Mouse (Mus musculus) MEL (cell line): ENCODE results near the gene Yjefn3. TPM values are rescaled to one million over a fixed set of nuclear protein-coding genes. Genes with fewer than 3 reads are reported as not detected.

Experiments used
- DNase-seq: peaks from one replicate; pipeline ENCODE4 v3.0.0; 2011; ENCODE audit warnings: low read depth, low spot score
- H3K27ac ChIP-seq: 2 replicates; pipeline ENCODE4 v1.5.1; 2012; ENCODE audit warnings: low read depth, mild to moderate bottlenecking, control low read depth, low read length, moderate library complexity; ENCODE audit not compliant: control insufficient read depth
- H3K27me3 ChIP-seq, 2 experiments: fragments of 150-350 bp in 1 of 2; sonication (generic) in 1 of 2; 2 replicates each; pipeline ENCODE4 v1.6.1; 2012; ENCODE audit warnings: low read length in 2 of 2, mild to moderate bottlenecking in 2 of 2, improper control_type of control experiment in 1 of 2, moderate library complexity in 1 of 2; ENCODE audit not compliant: insufficient read depth in 2 of 2, control insufficient read depth in 1 of 2
- H3K36me3 ChIP-seq, 2 experiments: 2 replicates each; pipeline ENCODE4 v1.6.1; 2012 to 2014; ENCODE audit warnings: low read length in 2 of 2, improper control_type of control experiment in 1 of 2, inconsistent platforms in 1 of 2, mild to moderate bottlenecking in 1 of 2; ENCODE audit not compliant: insufficient read depth in 2 of 2, control insufficient read depth in 1 of 2
- H3K4me1 ChIP-seq, 2 experiments: fragments of 150-350 bp in 1 of 2; sonication (generic) in 1 of 2; 2 replicates each; pipeline ENCODE4 v1.6.1; 2012; ENCODE audit warnings: low read length in 2 of 2, improper control_type of control experiment in 1 of 2, mild to moderate bottlenecking in 1 of 2; ENCODE audit not compliant: insufficient read depth in 2 of 2, control insufficient read depth in 1 of 2
- H3K4me3 ChIP-seq, 2 experiments: fragments of 150-350 bp in 1 of 2; sonication (generic) in 1 of 2; 2 replicates each; pipeline ENCODE4 v1.5.1; 2012; ENCODE audit warnings: low read depth in 2 of 2, low read length in 2 of 2, mild to moderate bottlenecking in 2 of 2, moderate library complexity in 2 of 2, control low read depth in 1 of 2, improper control_type of control experiment in 1 of 2; ENCODE audit not compliant: control insufficient read depth in 1 of 2, insufficient read depth in 1 of 2
- H3K79me2 ChIP-seq: 2 replicates; pipeline ENCODE4 v1.6.1; 2012; ENCODE audit warnings: mild to moderate bottlenecking, low read length, moderate library complexity; ENCODE audit not compliant: control insufficient read depth, poor library complexity, insufficient read depth
- H3K9ac ChIP-seq: 2 replicates; pipeline ENCODE4 v1.6.1; 2012; ENCODE audit warnings: low read depth, mild to moderate bottlenecking, control low read depth, low read length, moderate library complexity; ENCODE audit not compliant: control insufficient read depth, poor library complexity, severe bottlenecking
- H3K9me3 ChIP-seq: fragments of 150-350 bp; sonication (generic); replicated peaks from 2 replicates; pipeline ENCODE4 v1.6.1; 2012; ENCODE audit warnings: mild to moderate bottlenecking, low read length, improper control_type of control experiment, moderate library complexity; ENCODE audit not compliant: insufficient read depth
- CHD1 ChIP-seq: IDR thresholded peaks from 2 replicates; pipeline ENCODE4 v1.6.1; 2012; ENCODE audit warnings: low read depth, mild to moderate bottlenecking, inconsistent platforms, low read length, improper control_type of control experiment
- ELF1 ChIP-seq: IDR thresholded peaks from 2 replicates; pipeline ENCODE4 v1.6.1; 2014; ENCODE audit warnings: low read depth, mild to moderate bottlenecking, inconsistent platforms, low read length, improper control_type of control experiment, moderate library complexity
- EP300 ChIP-seq, 2 experiments: IDR thresholded peaks; 2 replicates each; pipeline ENCODE4 v1.6.1; 2011; ENCODE audit warnings: improper control_type of control experiment in 2 of 2, low read length in 2 of 2, low read depth in 1 of 2, mild to moderate bottlenecking in 1 of 2
- GABPA ChIP-seq: IDR thresholded peaks from 2 replicates; pipeline ENCODE4 v1.6.1; 2012; ENCODE audit warnings: low read depth, mild to moderate bottlenecking, inconsistent platforms, low read length, improper control_type of control experiment, moderate library complexity
- HCFC1 ChIP-seq: IDR thresholded peaks from 2 replicates; pipeline ENCODE4 v1.6.1; 2012; ENCODE audit warnings: low read depth, mild to moderate bottlenecking, inconsistent platforms, low read length, improper control_type of control experiment, moderate library complexity
- JUND ChIP-seq: IDR thresholded peaks from 2 replicates; pipeline ENCODE4 v1.6.1; 2011; ENCODE audit warnings: low read depth, mild to moderate bottlenecking, improper control_type of control experiment, low read length
- MAX ChIP-seq: IDR thresholded peaks from 2 replicates; pipeline ENCODE4 v1.6.1; 2011; ENCODE audit warnings: low read length, improper control_type of control experiment
- MYC ChIP-seq: IDR thresholded peaks from 2 replicates; pipeline ENCODE4 v1.6.1; 2011; ENCODE audit warnings: low read depth, mild to moderate bottlenecking, low read length, improper control_type of control experiment, moderate library complexity
- POLR2A ChIP-seq, 2 experiments: IDR thresholded peaks; 2 replicates each; pipeline ENCODE4 v1.6.1; 2011 to 2012; ENCODE audit warnings: low read length in 2 of 2, mild to moderate bottlenecking in 2 of 2, control low read depth in 1 of 2, improper control_type of control experiment in 1 of 2, low read depth in 1 of 2, moderate library complexity in 1 of 2; ENCODE audit not compliant: control insufficient read depth in 1 of 2, insufficient read depth in 1 of 2, poor library complexity in 1 of 2
- POLR2AphosphoS5 ChIP-seq: IDR thresholded peaks from 2 replicates; pipeline ENCODE4 v1.6.1; 2012; ENCODE audit warnings: low read depth, borderline replicate concordance, mild to moderate bottlenecking, inconsistent platforms, low read length, moderate library complexity, mixed read lengths
- RCOR1 ChIP-seq: IDR thresholded peaks from 2 replicates; pipeline ENCODE4 v1.6.1; 2012; ENCODE audit warnings: low read depth, mild to moderate bottlenecking, inconsistent platforms, low read length, improper control_type of control experiment
- SIN3A ChIP-seq: IDR thresholded peaks from 2 replicates; pipeline ENCODE4 v1.6.1; 2012; ENCODE audit warnings: low read length, improper control_type of control experiment, inconsistent platforms
- SMC3 ChIP-seq: IDR thresholded peaks from 2 replicates; pipeline ENCODE4 v1.6.1; 2011; ENCODE audit warnings: low read depth, low read length, improper control_type of control experiment
- TCF12 ChIP-seq: IDR thresholded peaks from 2 replicates; pipeline ENCODE4 v1.6.1; 2014; ENCODE audit warnings: low read depth, mild to moderate bottlenecking, inconsistent platforms, low read length, improper control_type of control experiment, moderate library complexity
- ZMIZ1 ChIP-seq: IDR thresholded peaks from 2 replicates; pipeline ENCODE4 v1.6.1; 2012; ENCODE audit warnings: low read depth, mild to moderate bottlenecking, inconsistent platforms, low read length, improper control_type of control experiment, moderate library complexity
- ZNF384 ChIP-seq: IDR thresholded peaks from 2 replicates; pipeline ENCODE4 v1.6.1; 2012; ENCODE audit warnings: low read depth, mild to moderate bottlenecking, inconsistent platforms, low read length, improper control_type of control experiment
- polyA plus RNA-seq, 2 experiments: library from polyadenylated mRNA; stranded (reverse) in 1 of 2; unstranded in 1 of 2; fragments of >175 nt in 1 of 2; fragments of >200 nt in 1 of 2; gene quantifications; 2 replicates each; pipeline versions ENCODE4 v1.2.1 to v1.2.4; 2012; ENCODE audit warnings: low replicate concordance in 2 of 2, low read depth in 1 of 2; ENCODE audit not compliant: insufficient read length in 2 of 2, insufficient read depth in 1 of 2, missing spikeins in 1 of 2
- total RNA-seq: library from RNA; depleted of rRNA; stranded (reverse); fragments of 300-350 nt; gene quantifications from 2 replicates; pipeline ENCODE4 v1.2.3, GENCODE M21; 2012; rRNA removed

The Yjefn3 gene
- total RNA-seq (1.2 and 8.2 TPM in 2 replicates), polyA plus RNA-seq (1 to 10 TPM in 1 of 2 experiments, not detected in 1; 5.3 TPM)

DNA sequence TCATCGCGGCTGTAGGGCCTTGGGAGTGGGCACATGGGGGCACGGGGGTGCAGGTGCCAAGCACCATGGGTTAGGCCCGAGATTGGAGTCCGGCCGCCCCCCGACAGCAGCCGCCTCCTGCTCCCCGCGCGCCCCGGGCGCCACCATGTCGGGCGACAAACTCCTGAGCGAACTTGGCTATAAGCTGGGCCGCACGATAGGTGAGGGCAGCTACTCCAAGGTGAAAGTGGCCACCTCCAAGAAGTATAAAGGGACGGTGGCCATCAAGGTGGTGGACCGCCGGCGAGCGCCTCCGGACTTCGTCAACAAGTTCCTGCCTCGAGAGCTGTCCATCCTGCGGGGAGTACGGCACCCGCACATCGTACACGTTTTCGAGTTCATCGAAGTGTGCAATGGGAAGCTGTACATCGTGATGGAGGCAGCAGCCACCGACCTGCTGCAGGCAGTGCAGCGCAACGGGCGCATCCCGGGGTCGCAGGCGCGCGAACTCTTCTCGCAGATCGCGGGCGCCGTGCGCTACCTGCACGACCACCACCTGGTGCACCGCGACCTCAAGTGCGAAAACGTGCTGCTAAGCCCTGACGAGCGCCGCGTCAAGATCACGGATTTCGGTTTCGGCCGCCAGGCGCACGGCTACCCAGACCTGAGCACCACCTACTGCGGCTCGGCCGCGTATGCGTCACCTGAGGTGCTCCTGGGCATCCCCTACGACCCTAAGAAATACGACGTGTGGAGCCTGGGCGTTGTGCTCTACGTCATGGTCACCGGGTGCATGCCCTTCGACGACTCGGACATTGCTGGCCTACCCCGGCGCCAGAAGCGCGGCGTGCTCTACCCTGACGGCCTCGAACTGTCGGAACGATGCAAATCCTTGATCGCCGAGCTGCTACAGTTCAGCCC, at the start of gene Yjefn3, which contains the start of the genes Tssk6 and Ndufa13:
TSS of gene Yjefn3 (minus strand) at position 550 of the 900 bp plus-strand sequence.
TSS of gene Tssk6 (plus strand) at position 22 of the 900 bp plus-strand sequence.
TSS of gene Ndufa13 (minus strand) at position 396 of the 900 bp plus-strand sequence.
- peak; percentile 70 for DNase-seq
- Histone ChIP-seq H3K27me3 (no peaks in the 10 kb centered on the region), H3K27ac (peak within 1 kb of the TSS; percentile 91), H3K36me3 (peaks cover 0 to 18% of the 10 kb centered on the region in 2 experiments; a peak in 2 of 4 replicates), H3K9me3 (no peaks in the 10 kb centered on the region), H3K4me3 (peak within 1 kb of the TSS; percentile 77 to 88)
- no peak for TF ChIP-seq HCFC1
- no peak for TF ChIP-seq ELF1
- peak in 1 of 2 experiments; percentile 13; a peak in 1 of 4 replicates for TF ChIP-seq POLR2A (IDR thresholded peaks at IDR 0.05; ENCODE audit: control insufficient read depth in 1 of 2, insufficient read depth in 1 of 2, low read depth in 1 of 2, low read length in 2 of 2, poor library complexity in 1 of 2)
- peak; percentile 81; the same call in 1 of the 2 replicates for TF ChIP-seq CHD1
- TF ChIP-seq MYC, result peak; percentile 24
- no peak for TF ChIP-seq ZNF384
- no peak; the same call in 1 of the 2 replicates for TF ChIP-seq SMC3
- TF ChIP-seq ZMIZ1, result no peak
- TF ChIP-seq, all 39 proteins: peak for 3
- peaks cover 0 to 19% of the 10 kb centered on the region in 2 experiments; a peak in 3 of 4 replicates for H3K4me1 ChIP-seq
- H3K9ac ChIP-seq, result peak within 1 kb of the TSS; percentile 89
- peaks cover 42% of the 10 kb centered on the region for H3K79me2 ChIP-seq

DNA sequence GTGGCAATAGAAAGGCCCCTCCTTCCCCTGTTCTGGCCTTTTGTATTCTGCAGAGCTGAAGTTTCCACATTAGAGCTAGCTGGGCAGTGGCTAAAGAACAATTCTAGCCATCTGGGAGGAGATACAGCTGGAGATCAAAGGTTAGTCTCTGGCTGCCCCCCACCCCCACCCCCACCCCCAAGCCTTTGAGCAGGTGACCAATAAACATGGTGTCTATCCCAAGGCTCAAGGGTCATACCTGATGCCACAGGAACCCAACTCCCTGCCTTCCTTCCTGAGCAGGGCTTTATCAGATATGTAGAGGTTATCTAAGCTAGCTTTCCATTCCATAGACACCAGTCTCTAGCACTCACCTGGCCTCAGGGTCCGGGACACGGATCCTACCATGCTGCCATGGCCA, 47.8 kb upstream of the Yjefn3 start:
- Histone ChIP-seq H3K36me3 (peaks cover 2 to 21% of the 10 kb centered on the region in 2 experiments), H3K4me1 (peaks cover 0 to 3% of the 10 kb centered on the region in 2 experiments; a peak in 2 of 4 replicates)
- TF ChIP-seq CHD1 (no peak), RCOR1 (no peak), GABPA (no peak), EP300 (IDR thresholded peaks at IDR 0.05; ENCODE audit: low read depth in 1 of 2, low read length in 2 of 2) (no peak), TCF12 (no peak), JUND (no peak), MAX (no peak), POLR2AphosphoS5 (no peak), SIN3A (no peak), ZNF384 (no peak)

More for the DNA sequence above, 47.8 kb upstream of the Yjefn3 start:
- no peaks in the 10 kb centered on the region for H3K9me3 ChIP-seq
- H3K27ac ChIP-seq, result no peak overlapping the region
- no peak overlapping the region for H3K9ac ChIP-seq
- DNase-seq, result no peak
- no peaks in the 10 kb centered on the region for H3K27me3 ChIP-seq
- no peak overlapping the region for H3K4me3 ChIP-seq
- peaks cover 52% of the 10 kb centered on the region for H3K79me2 ChIP-seq
